Mouse (Mus musculus): ENCODE measurements at regions not wholly inside any gene's neighbourhood (a gene's known extent, or its start where the extent isn't known, plus 50 kb on each side); places are given as distances from the start of the nearest gene placed in this dataset.

DNA sequence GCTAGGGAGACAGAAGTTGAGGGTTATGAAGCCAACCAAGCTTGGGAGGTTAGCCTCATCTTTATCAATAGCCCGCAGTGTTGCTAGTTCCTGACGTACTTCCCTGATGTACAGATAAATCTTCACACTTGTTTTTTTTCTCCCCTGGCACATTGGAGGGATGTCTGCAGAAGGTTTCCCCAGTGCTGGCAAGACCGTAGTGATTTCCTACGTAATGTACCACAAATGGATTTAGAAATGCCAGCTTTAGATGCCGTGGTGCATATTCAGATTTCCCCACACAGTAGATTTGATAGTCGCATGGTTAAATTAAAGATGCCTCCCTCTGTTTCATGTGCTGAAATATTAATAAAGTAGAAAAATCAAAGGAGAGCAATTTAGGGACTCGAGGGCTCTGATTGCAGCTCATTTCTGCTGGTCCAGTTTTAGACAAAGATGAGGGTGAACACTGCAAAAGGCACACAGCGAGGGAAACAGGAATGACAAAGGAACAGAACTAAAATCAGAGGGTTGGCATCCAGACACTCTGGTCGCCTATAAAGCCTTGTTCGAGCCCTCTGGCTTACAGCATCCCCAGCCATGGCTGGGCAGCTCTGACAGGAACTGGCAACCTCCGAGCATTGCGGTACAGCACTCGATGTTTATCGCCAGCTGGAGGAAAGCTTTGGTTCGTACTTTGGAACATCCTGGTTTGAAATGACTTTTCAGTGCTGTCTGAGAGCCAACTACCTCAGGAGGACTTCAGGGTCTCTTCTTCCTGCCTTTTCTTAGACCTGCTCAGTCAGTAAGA lies 94.8 kb upstream of the Phyhipl start:
- TF ChIP-seq CTCF (IDR thresholded peaks at IDR 0.05; ENCODE audit: low read depth), result no peak
- TF ChIP-seq EP300 (IDR thresholded peaks at IDR 0.05; ENCODE audit: low read depth), result no peak
- ATAC-seq, result no peak
- WGBS (ENCODE audit: insufficient replicate concordance), result 75% methylated on average over 15 of the region's 15 CpGs

DNA sequence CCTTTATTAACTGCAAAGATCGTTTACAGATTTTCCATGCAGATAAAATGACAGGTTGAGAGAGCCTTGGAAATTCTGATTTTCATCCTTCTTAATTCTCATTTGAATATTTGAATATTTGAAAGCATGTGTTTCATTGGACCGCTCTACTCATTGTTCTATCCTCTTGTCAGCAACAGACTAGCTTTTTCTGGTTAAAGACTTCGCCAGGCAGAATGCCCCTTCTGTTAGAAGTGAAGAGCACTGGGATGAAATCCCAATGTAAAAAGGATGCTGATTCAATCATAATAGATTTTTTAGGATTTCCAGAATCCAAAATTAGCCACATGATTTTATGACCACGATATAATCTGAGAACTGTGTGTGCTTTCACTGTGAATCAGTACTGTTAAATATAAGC lies 90.8 kb upstream of the Phyhipl start:
- Histone ChIP-seq H3K27ac (ENCODE audit: low read depth) (no peak overlapping the region), H3K4me1 (ENCODE audit: insufficient read depth) (no peaks in the 10 kb centered on the region), H3K9me3 (ENCODE audit: low read length) (no peaks in the 10 kb centered on the region), H3K36me3 (replicated peaks; ENCODE audit: insufficient read depth, low read length) (no peaks in the 10 kb centered on the region), H3K27me3 (ENCODE audit: insufficient read depth, low read length) (no peaks in the 10 kb centered on the region), H3K4me2 (ENCODE audit: low read depth, low read length) (no peak overlapping the region), H3K9ac (replicated peaks) (no peak overlapping the region), H3K4me3 (ENCODE audit: low read depth, low read length) (no peak overlapping the region)
- TF ChIP-seq EP300 (IDR thresholded peaks at IDR 0.05; ENCODE audit: low read depth), result no peak
- no peak for DNase-seq
- ATAC-seq, result no peak
- 71% methylated on average over 4 of the region's 4 CpGs for WGBS (ENCODE audit: insufficient replicate concordance)

More for the DNA sequence above, 94.8 kb upstream of the Phyhipl start:
- no peak for DNase-seq
- H3K4me2 ChIP-seq (ENCODE audit: low read depth, low read length), result no peak overlapping the region
- no peaks in the 10 kb centered on the region for H3K36me3 ChIP-seq (replicated peaks; ENCODE audit: insufficient read depth, low read length)
- H3K4me1 ChIP-seq (ENCODE audit: insufficient read depth), result no peaks in the 10 kb centered on the region
- no peaks in the 10 kb centered on the region for H3K9me3 ChIP-seq (ENCODE audit: low read length)
- no peaks in the 10 kb centered on the region for H3K27me3 ChIP-seq (ENCODE audit: insufficient read depth, low read length)
- H3K4me3 ChIP-seq (ENCODE audit: low read depth, low read length), result no peak overlapping the region
- H3K27ac ChIP-seq (ENCODE audit: low read depth), result no peak overlapping the region
- no peak overlapping the region for H3K9ac ChIP-seq (replicated peaks)

DNA sequence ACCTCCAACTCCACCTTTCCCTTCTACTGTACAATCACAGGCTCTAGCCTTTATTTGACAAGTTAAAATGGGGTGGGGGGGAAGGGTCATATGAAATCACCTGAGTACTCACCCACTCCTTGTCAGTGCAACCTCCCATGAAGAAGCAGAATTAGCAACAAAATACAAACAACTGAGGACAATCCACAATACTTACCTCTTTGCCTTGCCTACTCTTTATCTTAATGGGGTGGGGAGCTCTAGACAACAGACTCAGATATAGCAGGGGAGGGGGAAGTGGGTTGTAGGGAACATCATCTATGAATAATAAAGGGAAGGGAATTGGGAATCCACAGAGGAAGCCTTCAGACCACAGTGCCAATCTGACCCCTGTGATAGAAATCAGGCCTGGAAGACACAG lies 86.1 kb upstream of the Phyhipl start:
- DNase-seq (no peak), ATAC-seq (no peak)
- TF ChIP-seq EP300 (IDR thresholded peaks at IDR 0.05; ENCODE audit: low read depth) (no peak), CTCF (IDR thresholded peaks at IDR 0.05; ENCODE audit: low read depth) (no peak)
- Histone ChIP-seq H3K27me3 (ENCODE audit: insufficient read depth, low read length) (no peaks in the 10 kb centered on the region), H3K36me3 (replicated peaks; ENCODE audit: insufficient read depth, low read length) (no peaks in the 10 kb centered on the region), H3K9ac (replicated peaks) (no peak overlapping the region), H3K4me2 (ENCODE audit: low read depth, low read length) (no peak overlapping the region), H3K4me1 (ENCODE audit: insufficient read depth) (no peaks in the 10 kb centered on the region), H3K9me3 (ENCODE audit: low read length) (no peaks in the 10 kb centered on the region), H3K4me3 (ENCODE audit: low read depth, low read length) (no peak overlapping the region), H3K27ac (ENCODE audit: low read depth) (no peak overlapping the region)

DNA sequence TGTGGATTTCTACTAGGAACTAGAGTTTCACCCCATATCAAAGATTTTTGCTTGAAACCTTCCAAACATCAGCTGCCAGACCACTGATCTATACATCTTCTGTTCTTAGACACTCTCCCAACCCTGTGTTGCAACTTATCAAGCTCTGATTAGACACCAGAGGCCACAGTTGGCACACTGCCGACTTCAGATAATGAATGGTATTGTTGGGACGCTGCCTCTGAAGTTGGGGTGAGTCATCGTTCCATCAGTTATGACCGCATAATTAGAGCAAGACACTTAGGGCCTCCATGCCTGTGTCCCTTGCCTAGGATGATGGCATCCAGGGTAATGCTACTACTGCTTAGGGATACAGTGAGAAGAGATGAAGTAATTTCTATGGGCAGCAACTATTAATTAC lies 84.3 kb upstream of the Phyhipl start:
- 64% methylated on average over 4 of the region's 4 CpGs for WGBS (ENCODE audit: insufficient replicate concordance)
- H3K4me3 ChIP-seq (ENCODE audit: low read depth, low read length), result no peak overlapping the region
- no peak for DNase-seq
- ATAC-seq, result no peak
- H3K9me3 ChIP-seq (ENCODE audit: low read length), result no peaks in the 10 kb centered on the region
- no peak for TF ChIP-seq CTCF (IDR thresholded peaks at IDR 0.05; ENCODE audit: low read depth)
- H3K4me2 ChIP-seq (ENCODE audit: low read depth, low read length), result no peak overlapping the region
- no peak overlapping the region for H3K27ac ChIP-seq (ENCODE audit: low read depth)
- H3K36me3 ChIP-seq (replicated peaks; ENCODE audit: insufficient read depth, low read length), result no peaks in the 10 kb centered on the region
- no peaks in the 10 kb centered on the region for H3K27me3 ChIP-seq (ENCODE audit: insufficient read depth, low read length)
- H3K9ac ChIP-seq (replicated peaks), result no peak overlapping the region
- no peaks in the 10 kb centered on the region for H3K4me1 ChIP-seq (ENCODE audit: insufficient read depth)

DNA sequence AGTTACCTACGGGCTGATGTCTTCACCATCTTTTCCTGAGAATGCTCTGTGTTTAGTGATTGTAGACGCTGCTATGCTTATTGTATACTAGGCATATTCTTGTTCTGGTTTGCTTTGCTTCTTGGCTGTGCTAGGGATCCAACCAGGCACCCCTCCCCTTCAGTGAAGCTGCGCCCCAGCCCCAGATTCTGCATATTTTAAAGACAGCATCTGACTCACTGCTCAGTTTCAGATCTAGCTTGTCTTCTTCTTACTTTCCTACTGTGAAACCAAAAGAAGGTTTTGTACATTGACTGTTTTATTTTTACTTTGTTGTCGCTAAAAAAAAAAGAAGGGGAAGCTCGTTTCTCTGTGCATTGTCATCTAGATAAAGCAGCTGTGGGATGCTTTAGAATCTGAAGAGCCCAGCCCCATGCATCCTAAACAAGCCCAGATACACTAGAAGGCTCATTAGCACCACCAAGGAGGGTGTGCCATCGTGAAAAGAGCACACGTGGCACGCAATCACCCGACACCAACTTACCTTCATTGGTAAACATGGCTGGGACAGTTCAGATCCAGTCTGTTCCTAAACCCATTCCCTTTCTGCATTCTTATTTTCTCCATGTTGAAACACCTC lies 83.7 kb upstream of the Phyhipl start:
- Histone ChIP-seq H3K9me3 (ENCODE audit: low read length) (no peaks in the 10 kb centered on the region), H3K9ac (replicated peaks) (no peak overlapping the region), H3K4me3 (ENCODE audit: low read depth, low read length) (no peak overlapping the region), H3K4me1 (ENCODE audit: insufficient read depth) (no peaks in the 10 kb centered on the region), H3K27ac (ENCODE audit: low read depth) (no peak overlapping the region), H3K4me2 (ENCODE audit: low read depth, low read length) (no peak overlapping the region), H3K27me3 (ENCODE audit: insufficient read depth, low read length) (no peaks in the 10 kb centered on the region), H3K36me3 (replicated peaks; ENCODE audit: insufficient read depth, low read length) (no peaks in the 10 kb centered on the region)
- no peak for TF ChIP-seq CTCF (IDR thresholded peaks at IDR 0.05; ENCODE audit: low read depth)
- TF ChIP-seq EP300 (IDR thresholded peaks at IDR 0.05; ENCODE audit: low read depth), result no peak
- DNase-seq (no peak), ATAC-seq (no peak)
- 68% methylated on average over 9 of the region's 9 CpGs for WGBS (ENCODE audit: insufficient replicate concordance)

DNA sequence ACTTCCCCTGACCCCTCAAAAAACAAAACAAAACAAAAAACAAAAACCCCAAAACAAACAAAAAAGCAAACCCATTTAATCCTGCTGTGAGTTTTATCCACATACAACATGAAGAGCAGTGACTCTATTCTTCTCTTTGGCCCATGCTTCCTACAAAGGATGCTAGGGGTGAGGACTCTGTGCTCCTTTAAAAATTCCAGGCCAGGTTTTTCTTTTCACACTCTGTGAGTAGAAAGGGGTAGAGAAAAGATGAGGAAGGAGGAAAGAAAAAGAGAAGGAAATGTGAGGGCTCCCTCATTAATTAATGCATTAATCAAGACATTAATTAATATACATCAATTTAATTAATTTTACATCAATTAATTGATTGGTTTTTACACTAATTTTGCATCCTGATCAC lies 82.9 kb upstream of the Phyhipl start:
- H3K36me3 ChIP-seq (replicated peaks; ENCODE audit: insufficient read depth, low read length), result no peaks in the 10 kb centered on the region
- H3K4me2 ChIP-seq (ENCODE audit: low read depth, low read length), result no peak overlapping the region
- no peak overlapping the region for H3K4me3 ChIP-seq (ENCODE audit: low read depth, low read length)
- no peak overlapping the region for H3K9ac ChIP-seq (replicated peaks)
- DNase-seq (no peak), ATAC-seq (no peak)
- TF ChIP-seq EP300 (IDR thresholded peaks at IDR 0.05; ENCODE audit: low read depth), result no peak
- TF ChIP-seq CTCF (IDR thresholded peaks at IDR 0.05; ENCODE audit: low read depth), result no peak
- H3K4me1 ChIP-seq (ENCODE audit: insufficient read depth), result no peaks in the 10 kb centered on the region
- H3K27me3 ChIP-seq (ENCODE audit: insufficient read depth, low read length), result no peaks in the 10 kb centered on the region
- H3K9me3 ChIP-seq (ENCODE audit: low read length), result no peaks in the 10 kb centered on the region
- no peak overlapping the region for H3K27ac ChIP-seq (ENCODE audit: low read depth)
